Comparison of ENCODE assay signal across 13 mouse cellular contexts in genomic region chr8:57013813-57014320, GRCm38 (mm10).
DNase-seq lines count a peak whose midpoint lies in the region; ATAC-seq and TF ChIP-seq lines count a peak whose summit lies in the region.
"Had no signal": no experiment of that assay in that cellular context is flagged by ENCODE, and none has a peak within 500 bp of the region (broad histone marks: within the 10 kb centered on the region; RNA-seq: fewer than 3 reads in every experiment).

No protein-coding gene starts in this region.

- H3K4me2 ChIP-seq in heart, embryonic 11.5 days, result no peak overlapping the region
- no peak overlapping the region for H3K4me2 ChIP-seq in limb, embryonic 12.5 days
- H3K4me2 ChIP-seq: embryonic facial prominence, embryonic 13.5 days; hindbrain, embryonic 15.5 days; lung, embryonic 14.5 days had no signal

- no peaks in the 10 kb centered on the region for H3K27me3 ChIP-seq in heart, embryonic 11.5 days (ENCODE audit: control insufficient read depth, insufficient read depth, low read length)
- no peaks in the 10 kb centered on the region for H3K27me3 ChIP-seq in limb, embryonic 12.5 days
- H3K27me3 ChIP-seq in limb, embryonic 10.5 days (ENCODE audit: low read depth, poor library complexity, severe bottlenecking), result no peaks in the 10 kb centered on the region
- H3K27me3 ChIP-seq: embryonic facial prominence, embryonic 13.5 days; hindbrain, embryonic 15.5 days had no signal

- peak; percentile 61; the same call in 1 of the 2 replicates for ATAC-seq in heart, embryonic 11.5 days (replicated peaks; ENCODE audit: insufficient number of reproducible peaks, low FRiP score, low TSS enrichment)
- no peak for ATAC-seq in limb, embryonic 12.5 days (ENCODE audit: insufficient number of reproducible peaks, insufficient read depth, low FRiP score, low TSS enrichment, low read depth)

- no peak for DNase-seq in heart, adult 11 months
- DNase-seq in limb, embryonic 10.5 days (ENCODE audit: low spot score), result no peak
- DNase-seq in brain, embryonic 14.5 days (ENCODE audit: low read depth), result peak; percentile 40
- DNase-seq in retina, postnatal 1 day, result peak; percentile 40
- no peak for DNase-seq in urinary bladder, adult 18-20 months (ENCODE audit: low spot score in 2 of 2)
- DNase-seq: cerebellum, adult 18-20 months; gastrocnemius, adult 2 months; lung, embryonic 14.5 days had no signal

- H3K36me3 ChIP-seq in heart, embryonic 11.5 days (ENCODE audit: control insufficient read depth, insufficient read depth, low read length), result no peaks in the 10 kb centered on the region
- no peaks in the 10 kb centered on the region for H3K36me3 ChIP-seq in limb, embryonic 12.5 days
- H3K36me3 ChIP-seq in limb, embryonic 10.5 days, result no peaks in the 10 kb centered on the region
- H3K36me3 ChIP-seq: embryonic facial prominence, embryonic 13.5 days; hindbrain, embryonic 15.5 days; midbrain, embryonic 10.5 days had no signal

- TF ChIP-seq POLR2A in brain, embryonic 14.5 days (IDR thresholded peaks at IDR 0.05; ENCODE audit: borderline replicate concordance, extremely low read depth, insufficient read depth, insufficient read length, poor library complexity, severe bottlenecking), result no peak

- no peak overlapping the region for H3K9ac ChIP-seq in heart, embryonic 11.5 days (ENCODE audit: low read depth, low read length)
- no peak overlapping the region for H3K9ac ChIP-seq in limb, embryonic 12.5 days (replicated peaks)
- H3K9ac ChIP-seq: embryonic facial prominence, embryonic 13.5 days; hindbrain, embryonic 15.5 days; lung, embryonic 14.5 days had no signal

- WGBS in heart, embryonic 11.5 days (ENCODE audit: insufficient replicate concordance), result 35% methylated on average over 3 of the region's 3 CpGs
- 55% methylated on average over 3 of the region's 3 CpGs for WGBS in limb, embryonic 12.5 days
- 75% methylated on average over 3 of the region's 3 CpGs for WGBS in limb, embryonic 10.5 days

- H3K4me1 ChIP-seq in heart, embryonic 11.5 days (ENCODE audit: control insufficient read depth, insufficient read depth, low read length), result peaks cover 6% of the 10 kb centered on the region; the same call in 1 of the 2 replicates
- H3K4me1 ChIP-seq in limb, embryonic 12.5 days (replicated peaks), result peaks cover 10% of the 10 kb centered on the region
- H3K4me1 ChIP-seq in limb, embryonic 10.5 days, result peaks cover 30% of the 10 kb centered on the region
- H3K4me1 ChIP-seq: embryonic facial prominence, embryonic 13.5 days; hindbrain, embryonic 15.5 days; midbrain, embryonic 10.5 days had no signal

- no peak for TF ChIP-seq CTCF in brain, embryonic 14.5 days (IDR thresholded peaks at IDR 0.05; ENCODE audit: borderline replicate concordance, extremely low read depth, insufficient read depth, insufficient read length)

- no peak overlapping the region for H3K4me3 ChIP-seq in heart, embryonic 11.5 days (ENCODE audit: low read depth, low read length)
- H3K4me3 ChIP-seq in limb, embryonic 12.5 days (replicated peaks), result no peak overlapping the region
- no peak overlapping the region for H3K4me3 ChIP-seq in limb, embryonic 10.5 days
- H3K4me3 ChIP-seq: embryonic facial prominence, embryonic 13.5 days; gastrocnemius, adult 2 months; hindbrain, embryonic 15.5 days; midbrain, embryonic 10.5 days had no signal

- peak overlapping the region; percentile 57 for H3K27ac ChIP-seq in heart, embryonic 11.5 days (ENCODE audit: low read depth, low read length)
- H3K27ac ChIP-seq in limb, embryonic 12.5 days, result 0 out of 2 replicates have a peak overlapping the region, but pooled peaks have one; percentile 17
- no peak overlapping the region for H3K27ac ChIP-seq in limb, embryonic 10.5 days
- H3K27ac ChIP-seq: embryonic facial prominence, embryonic 13.5 days; gastrocnemius, adult 2 months; hindbrain, embryonic 15.5 days; midbrain, embryonic 10.5 days had no signal

- H3K9me3 ChIP-seq in heart, embryonic 11.5 days (replicated peaks; ENCODE audit: control insufficient read depth, low read length), result no peaks in the 10 kb centered on the region
- no peaks in the 10 kb centered on the region for H3K9me3 ChIP-seq in limb, embryonic 12.5 days
- H3K9me3 ChIP-seq in limb, embryonic 10.5 days (replicated peaks), result no peaks in the 10 kb centered on the region
- H3K9me3 ChIP-seq: embryonic facial prominence, embryonic 13.5 days; hindbrain, embryonic 15.5 days; midbrain, embryonic 10.5 days had no signal

Comparison
In these comparisons a context has a peak if more than half of its experiments do, and no peak if none do; other contexts are left out.
1. DNase-seq: peak in brain, embryonic 14.5 days (single experiment) and retina, postnatal 1 day (single experiment); none in heart, adult 11 months (single experiment), limb, embryonic 10.5 days (single experiment) and urinary bladder, adult 18-20 months (0 of 2).